Mouse (Mus musculus): ENCODE results near the gene Zfp715.
"Not testable (repeated sequence)": the region's sequence is repeated elsewhere in the genome, so short reads cannot be mapped to it uniquely, and the experiment has no call there.

Gene Zfp715

DNA sequence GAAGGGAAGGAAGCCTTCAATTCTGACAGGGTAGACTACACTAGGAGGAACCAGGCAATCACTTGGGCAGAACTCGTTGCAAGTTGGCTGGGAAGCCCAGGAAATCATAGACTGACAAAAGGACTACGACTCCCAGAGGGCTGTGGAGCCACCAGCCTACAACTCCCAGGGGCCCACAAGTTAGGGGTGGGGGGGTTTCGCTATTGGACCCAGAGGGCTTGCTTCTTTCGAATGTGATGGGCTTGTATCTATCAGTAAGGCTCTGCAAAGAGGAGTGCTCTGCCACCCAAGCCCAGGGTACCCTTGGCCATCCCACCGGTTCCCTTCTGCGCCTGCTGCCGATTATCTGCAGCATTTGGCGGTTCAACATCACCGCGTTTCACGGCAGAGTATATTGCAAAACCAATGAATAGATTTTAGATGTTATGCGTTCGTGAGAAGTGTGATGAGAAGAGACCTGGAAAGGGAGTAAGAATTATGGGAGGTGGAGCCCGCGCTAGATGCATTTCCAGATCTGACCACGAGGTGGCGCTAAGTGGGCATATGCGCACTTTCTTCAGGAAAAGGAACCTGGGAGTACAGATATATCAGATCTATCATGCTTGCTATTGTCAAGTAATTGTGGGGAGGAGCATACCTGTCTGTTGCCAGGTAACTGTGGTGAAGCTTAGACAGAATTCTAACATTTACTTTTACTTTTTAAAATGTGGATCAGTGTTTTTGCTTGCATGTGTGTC lies 30.1 kb downstream of the Zfp715 start:
- DNase-seq: peak; percentile 63

DNA sequence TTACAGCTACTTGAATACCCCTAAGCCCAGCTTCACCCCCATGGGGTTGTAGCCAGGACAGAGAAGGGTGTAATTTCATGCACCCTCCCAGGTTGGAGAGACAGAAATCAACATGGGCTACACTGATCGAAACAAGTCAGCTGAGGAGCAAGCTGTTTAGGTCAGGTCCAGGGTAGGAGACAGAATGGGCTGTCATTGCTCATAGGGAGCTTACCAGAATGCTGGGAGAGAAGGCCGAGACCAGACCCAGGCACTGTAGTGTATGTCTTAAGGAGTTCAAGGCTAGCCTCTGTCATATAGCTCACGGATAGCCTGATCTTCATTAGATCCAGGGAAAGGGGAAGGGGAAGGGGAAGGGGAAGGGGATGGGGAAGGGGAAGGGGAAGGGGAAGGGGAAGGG lies 30.6 kb downstream of the Zfp715 start:
- no peak for DNase-seq

DNA sequence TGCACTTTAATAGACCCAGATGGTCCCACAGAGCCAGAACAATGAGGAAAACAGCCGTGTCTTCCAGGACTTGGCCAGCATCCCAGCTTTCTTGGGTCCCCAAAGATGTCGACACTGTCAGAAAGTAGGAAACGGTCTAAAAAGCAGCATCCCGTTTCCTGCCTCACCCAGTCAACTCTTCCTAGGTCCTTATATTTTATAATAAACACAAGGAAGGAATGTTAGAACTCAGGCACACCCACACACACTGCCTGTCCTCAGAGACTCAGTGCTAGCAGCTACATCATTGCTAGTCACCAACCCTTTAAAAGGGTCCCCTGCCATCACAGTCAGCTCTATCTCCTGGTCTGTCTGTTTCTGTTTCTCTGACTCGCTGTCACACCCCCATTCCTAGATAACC lies 35.7 kb downstream of the Zfp715 start:
- no peak for DNase-seq

DNA sequence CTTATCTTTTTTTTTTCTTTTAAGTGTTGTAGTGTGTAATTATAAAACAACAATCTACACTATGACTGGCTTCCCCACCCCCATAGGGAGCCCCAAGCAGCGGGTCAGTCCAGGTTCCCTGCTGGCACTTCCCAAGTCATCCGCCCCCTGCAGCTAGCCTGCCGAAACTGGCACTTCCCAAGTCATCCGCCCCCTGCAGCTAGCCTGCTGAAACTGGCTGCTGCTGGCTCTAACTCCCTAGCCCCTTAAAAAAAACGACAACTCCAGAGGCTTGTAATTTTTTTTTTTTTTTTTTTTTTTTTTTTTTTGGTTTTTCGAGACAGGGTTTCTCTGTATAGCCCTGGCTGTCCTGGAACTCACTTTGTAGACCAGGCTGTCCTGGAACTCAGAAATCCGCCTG lies 36.9 kb downstream of the Zfp715 start:
- DNase-seq: not testable (repeated sequence)

DNA sequence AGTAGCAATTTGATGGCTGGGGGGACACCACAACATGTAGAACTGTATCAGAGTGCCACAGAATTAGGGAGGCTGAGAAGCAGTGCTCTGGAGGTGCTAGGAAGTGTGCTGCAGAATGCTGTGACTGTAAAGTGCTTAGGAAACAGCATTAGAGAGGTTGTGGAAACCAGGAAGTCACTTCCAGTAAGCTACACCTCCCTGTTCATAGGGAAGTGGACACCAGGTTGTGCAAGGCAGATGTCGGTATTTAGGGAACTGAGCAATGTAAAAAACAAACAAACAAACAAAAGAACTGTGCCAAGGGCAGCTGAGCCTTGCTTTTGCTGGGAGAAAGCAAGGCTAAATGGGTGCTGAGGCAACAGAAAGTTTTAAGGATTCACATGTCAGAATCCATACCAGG lies 39.6 kb downstream of the Zfp715 start:
- no peak for DNase-seq

DNA sequence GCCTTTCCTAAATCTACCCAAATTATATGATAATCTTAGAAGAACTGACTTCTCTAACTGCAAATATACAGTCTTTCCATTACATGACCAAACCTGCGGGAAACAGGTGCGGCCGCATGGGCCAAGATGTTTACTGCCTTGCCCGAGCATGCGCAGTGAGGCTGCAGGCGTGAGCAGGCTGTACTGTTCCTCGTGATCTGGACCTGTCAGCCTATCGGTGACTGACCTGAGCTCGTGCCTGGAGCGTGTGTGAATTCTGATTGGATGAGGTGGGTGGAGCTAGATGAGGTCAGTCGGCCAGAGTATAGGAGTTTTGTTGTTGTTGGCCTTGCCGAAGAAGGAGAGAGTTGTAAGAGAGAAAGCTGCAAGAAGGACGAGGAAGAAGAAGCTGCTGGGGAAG lies 45.7 kb downstream of the Zfp715 start:
- DNase-seq: not testable (repeated sequence)

DNA sequence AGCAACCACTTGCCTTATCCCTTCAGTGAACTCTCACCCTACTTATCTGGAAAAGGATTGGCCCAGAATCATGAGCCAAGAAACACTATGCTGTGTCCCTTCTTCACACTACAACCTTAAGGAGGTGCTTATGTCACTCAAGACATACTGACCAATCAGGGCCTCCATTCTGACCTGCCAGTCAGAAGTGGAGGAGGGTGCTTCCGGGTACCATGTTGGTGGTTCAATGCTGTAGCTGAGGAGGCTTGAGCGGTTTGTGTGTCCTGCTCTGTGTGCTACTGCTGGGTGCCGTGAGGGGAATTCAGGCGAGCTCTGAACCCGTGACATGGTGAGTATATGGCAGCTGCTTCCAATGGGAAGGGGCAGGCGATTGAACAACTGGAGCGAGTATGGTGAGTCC lies 59.6 kb downstream of the Zfp715 start:
- DNase-seq: no peak

DNA sequence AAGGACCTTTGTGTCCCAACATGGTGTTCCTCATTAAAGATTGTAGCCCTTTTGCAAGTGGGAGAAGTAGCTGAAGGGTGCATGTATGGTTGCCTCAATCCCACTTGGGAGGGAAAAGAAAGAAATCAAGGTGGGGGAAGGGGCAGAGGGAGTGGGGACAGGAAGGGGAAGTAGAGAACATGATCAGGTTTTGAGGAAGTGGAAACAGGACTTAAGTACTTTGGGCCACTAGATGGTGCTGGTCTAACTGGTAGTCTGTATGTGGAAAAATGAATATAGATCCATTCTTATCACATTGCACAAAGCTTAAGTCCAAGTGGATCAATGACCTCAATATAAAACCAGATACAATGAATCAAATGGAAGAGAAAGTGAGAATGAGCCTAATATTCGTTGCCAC lies 62.4 kb downstream of the Zfp715 start:
- DNase-seq: not testable (repeated sequence)
